Mouse (Mus musculus) MEL (cell line): ENCODE data around the gene Ttf2. TPM values are rescaled to one million over a fixed set of nuclear protein-coding genes. Genes with fewer than 3 reads are reported as not detected.

Experiments used
- DNase-seq: peaks from one replicate; pipeline ENCODE4 v3.0.0; 2011; ENCODE audit warnings: low read depth, low spot score
- H3K27ac ChIP-seq: 2 replicates; pipeline ENCODE4 v1.5.1; 2012; ENCODE audit warnings: low read depth, mild to moderate bottlenecking, control low read depth, low read length, moderate library complexity; ENCODE audit not compliant: control insufficient read depth
- H3K27me3 ChIP-seq, 2 experiments: fragments of 150-350 bp in 1 of 2; sonication (generic) in 1 of 2; 2 replicates each; pipeline ENCODE4 v1.6.1; 2012; ENCODE audit warnings: low read length in 2 of 2, mild to moderate bottlenecking in 2 of 2, improper control_type of control experiment in 1 of 2, moderate library complexity in 1 of 2; ENCODE audit not compliant: insufficient read depth in 2 of 2, control insufficient read depth in 1 of 2
- H3K36me3 ChIP-seq, 2 experiments: 2 replicates each; pipeline ENCODE4 v1.6.1; 2012 to 2014; ENCODE audit warnings: low read length in 2 of 2, improper control_type of control experiment in 1 of 2, inconsistent platforms in 1 of 2, mild to moderate bottlenecking in 1 of 2; ENCODE audit not compliant: insufficient read depth in 2 of 2, control insufficient read depth in 1 of 2
- H3K4me1 ChIP-seq, 2 experiments: fragments of 150-350 bp in 1 of 2; sonication (generic) in 1 of 2; 2 replicates each; pipeline ENCODE4 v1.6.1; 2012; ENCODE audit warnings: low read length in 2 of 2, improper control_type of control experiment in 1 of 2, mild to moderate bottlenecking in 1 of 2; ENCODE audit not compliant: insufficient read depth in 2 of 2, control insufficient read depth in 1 of 2
- H3K4me3 ChIP-seq, 2 experiments: fragments of 150-350 bp in 1 of 2; sonication (generic) in 1 of 2; 2 replicates each; pipeline ENCODE4 v1.5.1; 2012; ENCODE audit warnings: low read depth in 2 of 2, low read length in 2 of 2, mild to moderate bottlenecking in 2 of 2, moderate library complexity in 2 of 2, control low read depth in 1 of 2, improper control_type of control experiment in 1 of 2; ENCODE audit not compliant: control insufficient read depth in 1 of 2, insufficient read depth in 1 of 2
- H3K79me2 ChIP-seq: 2 replicates; pipeline ENCODE4 v1.6.1; 2012; ENCODE audit warnings: mild to moderate bottlenecking, low read length, moderate library complexity; ENCODE audit not compliant: control insufficient read depth, poor library complexity, insufficient read depth
- H3K9ac ChIP-seq: 2 replicates; pipeline ENCODE4 v1.6.1; 2012; ENCODE audit warnings: low read depth, mild to moderate bottlenecking, control low read depth, low read length, moderate library complexity; ENCODE audit not compliant: control insufficient read depth, poor library complexity, severe bottlenecking
- H3K9me3 ChIP-seq: fragments of 150-350 bp; sonication (generic); replicated peaks from 2 replicates; pipeline ENCODE4 v1.6.1; 2012; ENCODE audit warnings: mild to moderate bottlenecking, low read length, improper control_type of control experiment, moderate library complexity; ENCODE audit not compliant: insufficient read depth
- CTCF ChIP-seq, 3 experiments: IDR thresholded peaks in 2 of 3; conservative IDR thresholded peaks in 1 of 3; 2 replicates each; pipeline ENCODE4 v1.5.1; 2011 to 2012; ENCODE audit warnings: low read length in 3 of 3, low read depth in 2 of 3, mild to moderate bottlenecking in 2 of 3, improper control_type of control experiment in 1 of 3, inconsistent platforms in 1 of 3, mixed read lengths in 1 of 3, moderate library complexity in 1 of 3; ENCODE audit not compliant: control insufficient read depth in 1 of 3, insufficient read depth in 1 of 3, poor library complexity in 1 of 3, severe bottlenecking in 1 of 3
- E2F4 ChIP-seq: IDR thresholded peaks from 2 replicates; pipeline ENCODE4 v1.6.1; 2011; ENCODE audit warnings: low read depth, low read length, improper control_type of control experiment, borderline replicate concordance
- EP300 ChIP-seq, 2 experiments: IDR thresholded peaks; 2 replicates each; pipeline ENCODE4 v1.6.1; 2011; ENCODE audit warnings: improper control_type of control experiment in 2 of 2, low read length in 2 of 2, low read depth in 1 of 2, mild to moderate bottlenecking in 1 of 2
- ETS1 ChIP-seq: IDR thresholded peaks from 2 replicates; pipeline ENCODE4 v1.6.1; 2012; ENCODE audit warnings: low read depth, mild to moderate bottlenecking, inconsistent platforms, low read length, improper control_type of control experiment, moderate library complexity
- GABPA ChIP-seq: IDR thresholded peaks from 2 replicates; pipeline ENCODE4 v1.6.1; 2012; ENCODE audit warnings: low read depth, mild to moderate bottlenecking, inconsistent platforms, low read length, improper control_type of control experiment, moderate library complexity
- MAX ChIP-seq: IDR thresholded peaks from 2 replicates; pipeline ENCODE4 v1.6.1; 2011; ENCODE audit warnings: low read length, improper control_type of control experiment
- MYB ChIP-seq: IDR thresholded peaks from 2 replicates; pipeline ENCODE4 v1.6.1; 2011; ENCODE audit warnings: mild to moderate bottlenecking, low read depth, low read length, improper control_type of control experiment
- RCOR1 ChIP-seq: IDR thresholded peaks from 2 replicates; pipeline ENCODE4 v1.6.1; 2012; ENCODE audit warnings: low read depth, mild to moderate bottlenecking, inconsistent platforms, low read length, improper control_type of control experiment
- USF2 ChIP-seq, 2 experiments: IDR thresholded peaks; 2 replicates each; pipeline ENCODE4 v1.6.1; 2011 to 2012; ENCODE audit warnings: improper control_type of control experiment in 2 of 2, low read length in 2 of 2, borderline replicate concordance in 1 of 2, inconsistent platforms in 1 of 2, low read depth in 1 of 2, mild to moderate bottlenecking in 1 of 2; ENCODE audit not compliant: insufficient read depth in 1 of 2
- ZC3H11A ChIP-seq: IDR thresholded peaks from 2 replicates; pipeline ENCODE4 v1.6.1; 2012; ENCODE audit warnings: low read depth, mild to moderate bottlenecking, inconsistent platforms, low read length, improper control_type of control experiment
- ZNF384 ChIP-seq: IDR thresholded peaks from 2 replicates; pipeline ENCODE4 v1.6.1; 2012; ENCODE audit warnings: low read depth, mild to moderate bottlenecking, inconsistent platforms, low read length, improper control_type of control experiment
- polyA plus RNA-seq, 2 experiments: library from polyadenylated mRNA; stranded (reverse) in 1 of 2; unstranded in 1 of 2; fragments of >175 nt in 1 of 2; fragments of >200 nt in 1 of 2; gene quantifications; 2 replicates each; pipeline versions ENCODE4 v1.2.1 to v1.2.4; 2012; ENCODE audit warnings: low replicate concordance in 2 of 2, low read depth in 1 of 2; ENCODE audit not compliant: insufficient read length in 2 of 2, insufficient read depth in 1 of 2, missing spikeins in 1 of 2
- total RNA-seq: library from RNA; depleted of rRNA; stranded (reverse); fragments of 300-350 nt; gene quantifications from 2 replicates; pipeline ENCODE4 v1.2.3, GENCODE M21; 2012

Gene Ttf2
- total and polyA plus RNA-seq, 3 experiments, result 27.7 to 34.4 TPM; not detected in 1

- no peaks in the 10 kb centered on the region for H3K27me3 ChIP-seq
- peaks cover 0 to 3% of the 10 kb centered on the region in 2 experiments; a peak in 2 of 4 replicates for H3K36me3 ChIP-seq
- H3K9ac ChIP-seq, result no peak overlapping the region
- no peaks in the 10 kb centered on the region; the same call in 1 of the 2 replicates for H3K79me2 ChIP-seq
- peaks cover 0 to 22% of the 10 kb centered on the region in 2 experiments; a peak in 3 of 4 replicates for H3K4me1 ChIP-seq
- H3K27ac ChIP-seq, result no peak overlapping the region
- H3K4me3 ChIP-seq, result no peak overlapping the region
- no peaks in the 10 kb centered on the region for H3K9me3 ChIP-seq
- no peak for DNase-seq
- TF ChIP-seq ZNF384 (no peak), USF2 (IDR thresholded peaks at IDR 0.05; ENCODE audit: borderline replicate concordance in 1 of 2, insufficient read depth in 1 of 2, low read depth in 1 of 2, low read length in 2 of 2) (no peak), MYB (no peak), CTCF (IDR thresholded peaks at IDR 0.05 in 2 of 3, conservative IDR thresholded peaks at IDR 0.05 in 1 of 3; ENCODE audit: control insufficient read depth in 1 of 3, insufficient read depth in 1 of 3, low read depth in 2 of 3, low read length in 3 of 3, poor library complexity in 1 of 3, severe bottlenecking in 1 of 3) (no peak), ETS1 (no peak), E2F4 (no peak), MAX (no peak)
Measured at GRCm38 (mm10) chr3:100924065-100924732, 45.3 kb downstream of the Ttf2 start.

- Histone ChIP-seq H3K27ac (no peak overlapping the region), H3K4me1 (peaks cover 0 to 25% of the 10 kb centered on the region in 2 experiments; a peak in 3 of 4 replicates), H3K9me3 (no peaks in the 10 kb centered on the region), H3K9ac (peak overlapping the region; percentile 44), H3K36me3 (peaks cover 0 to 3% of the 10 kb centered on the region in 2 experiments; a peak in 2 of 4 replicates), H3K27me3 (no peaks in the 10 kb centered on the region), H3K4me3 (peak overlapping the region; percentile 54), H3K79me2 (no peaks in the 10 kb centered on the region; the same call in 1 of the 2 replicates)
- TF ChIP-seq GABPA (no peak), ZC3H11A (no peak), EP300 (IDR thresholded peaks at IDR 0.05; ENCODE audit: low read depth in 1 of 2, low read length in 2 of 2) (0 out of 4 replicates have a peak, but pooled peaks of 1 of the 2 experiments have one; percentile 11), RCOR1 (0 out of 2 replicates have a peak, but pooled peaks have one; percentile 30)
- no peak for DNase-seq
Measured at GRCm38 (mm10) chr3:100922506-100923375, 46.7 kb downstream of the Ttf2 start.
